8 mouse cellular contexts compared by ENCODE assay signal in genomic region chr8:121947047-121947752, GRCm38 (mm10). TPM values are rescaled to one million over a fixed set of nuclear protein-coding genes. Genes with fewer than 3 reads are reported as not detected.
DNase-seq lines count a peak whose midpoint lies in the region; ATAC-seq lines count a peak whose summit lies in the region.

No protein-coding gene starts in this region.

- H3K4me1 ChIP-seq in kidney, embryonic 16.5 days (ENCODE audit: insufficient read depth, low read length), result peaks cover 29% of the 10 kb centered on the region
- peaks cover 40% of the 10 kb centered on the region for H3K4me1 ChIP-seq in embryonic facial prominence, embryonic 10.5 days
- H3K4me1 ChIP-seq in hindbrain, embryonic 14.5 days (replicated peaks; ENCODE audit: control insufficient read depth, insufficient read depth, low read length), result peaks cover 24% of the 10 kb centered on the region
- H3K4me1 ChIP-seq in midbrain, embryonic 16.5 days (ENCODE audit: control insufficient read depth, insufficient read depth, low read length), result peaks cover 26% of the 10 kb centered on the region

- no peaks in the 10 kb centered on the region for H3K27me3 ChIP-seq in kidney, embryonic 16.5 days (ENCODE audit: insufficient read depth, low read length)
- H3K27me3 ChIP-seq in embryonic facial prominence, embryonic 10.5 days (replicated peaks; ENCODE audit: low read depth, poor library complexity, severe bottlenecking), result no peaks in the 10 kb centered on the region
- H3K27me3 ChIP-seq in hindbrain, embryonic 14.5 days (ENCODE audit: control insufficient read depth, insufficient read depth, low read length), result no peaks in the 10 kb centered on the region
- H3K27me3 ChIP-seq in midbrain, embryonic 16.5 days (ENCODE audit: control insufficient read depth, insufficient read depth, low read depth, low read length), result no peaks in the 10 kb centered on the region

- H3K4me2 ChIP-seq in kidney, embryonic 16.5 days (replicated peaks; ENCODE audit: low read depth, low read length), result peak overlapping the region; percentile 79
- H3K4me2 ChIP-seq in hindbrain, embryonic 14.5 days (replicated peaks), result peak overlapping the region; percentile 72
- H3K4me2 ChIP-seq in midbrain, embryonic 16.5 days (ENCODE audit: low read length), result peak overlapping the region; percentile 65

- H3K27ac ChIP-seq in kidney, embryonic 16.5 days (ENCODE audit: low read length), result peak overlapping the region; percentile 94
- peak overlapping the region; percentile 88 for H3K27ac ChIP-seq in embryonic facial prominence, embryonic 10.5 days (replicated peaks)
- H3K27ac ChIP-seq in hindbrain, embryonic 14.5 days, result peak overlapping the region; percentile 70
- H3K27ac ChIP-seq in midbrain, embryonic 16.5 days (ENCODE audit: low read length), result peak overlapping the region; percentile 50

- no peaks in the 10 kb centered on the region for H3K36me3 ChIP-seq in kidney, embryonic 16.5 days (ENCODE audit: insufficient read depth, low read length)
- no peaks in the 10 kb centered on the region for H3K36me3 ChIP-seq in embryonic facial prominence, embryonic 10.5 days (replicated peaks)
- no peaks in the 10 kb centered on the region for H3K36me3 ChIP-seq in hindbrain, embryonic 14.5 days (replicated peaks; ENCODE audit: control insufficient read depth, insufficient read depth)
- no peaks in the 10 kb centered on the region for H3K36me3 ChIP-seq in midbrain, embryonic 16.5 days (ENCODE audit: control insufficient read depth, insufficient read depth, low read length)

- no peaks in the 10 kb centered on the region for H3K9me3 ChIP-seq in kidney, embryonic 16.5 days (ENCODE audit: low read length)
- no peaks in the 10 kb centered on the region for H3K9me3 ChIP-seq in embryonic facial prominence, embryonic 10.5 days
- no peaks in the 10 kb centered on the region for H3K9me3 ChIP-seq in hindbrain, embryonic 14.5 days (ENCODE audit: control insufficient read depth, low read length)
- no peaks in the 10 kb centered on the region for H3K9me3 ChIP-seq in midbrain, embryonic 16.5 days (replicated peaks; ENCODE audit: control insufficient read depth, low read length, poor library complexity, severe bottlenecking)

- no peak for DNase-seq in kidney, postnatal 25 days
- DNase-seq in embryonic facial prominence, embryonic 10.5 days (ENCODE audit: low spot score), result no peak
- DNase-seq in hindbrain, embryonic 14.5 days (ENCODE audit: low spot score), result no peak
- no peak for DNase-seq in retina, postnatal 1 day
- no peak for DNase-seq in layer of hippocampus, adult 8-10 months (ENCODE audit: low spot score in 2 of 2)

- no peak for ATAC-seq in kidney, embryonic 16.5 days (ENCODE audit: low FRiP score, low TSS enrichment)
- no peak for ATAC-seq in hindbrain, embryonic 14.5 days (ENCODE audit: low FRiP score)
- no peak for ATAC-seq in midbrain, embryonic 16.5 days
- ATAC-seq in CD4-positive, CD25-positive, alpha-beta regulatory T cell, adult 4 months, result no peak

- peak overlapping the region; percentile 73 for H3K9ac ChIP-seq in kidney, embryonic 16.5 days (replicated peaks; ENCODE audit: low read length)
- H3K9ac ChIP-seq in hindbrain, embryonic 14.5 days, result peak overlapping the region; percentile 22; the same call in 1 of the 2 replicates
- H3K9ac ChIP-seq in midbrain, embryonic 16.5 days (ENCODE audit: low read depth, low read length), result no peak overlapping the region

- peak overlapping the region; percentile 45 for H3K4me3 ChIP-seq in kidney, embryonic 16.5 days (ENCODE audit: low read length)
- peak overlapping the region; percentile 54 for H3K4me3 ChIP-seq in embryonic facial prominence, embryonic 10.5 days
- peak overlapping the region; percentile 33; the same call in 1 of the 2 replicates for H3K4me3 ChIP-seq in hindbrain, embryonic 14.5 days (replicated peaks; ENCODE audit: low read length)
- peak overlapping the region; percentile 34 for H3K4me3 ChIP-seq in midbrain, embryonic 16.5 days (ENCODE audit: low read depth, low read length)

- WGBS in kidney, embryonic 16.5 days, result 32% methylated on average over 19 of the region's 19 CpGs
- WGBS in embryonic facial prominence, embryonic 10.5 days, result 27% methylated on average over 19 of the region's 19 CpGs
- WGBS in hindbrain, embryonic 14.5 days, result 27% methylated on average over 19 of the region's 19 CpGs
- 31% methylated on average over 17 of the region's 19 CpGs for WGBS in midbrain, embryonic 16.5 days

RNA-seq across cellular contexts. Expression of gene Banp, which starts 2.4 kb away (rescaled TPM):
- polyA plus RNA-seq in kidney, embryonic 16.5 days (2015; fragmentation: Nextera tagmentation; extraction: Ambion mirVana), result 50.7 TPM in 2 replicates
- polyA plus RNA-seq in embryonic facial prominence, embryonic 10.5 days (2016; fragmentation: Nextera tagmentation; extraction: Ambion mirVana), result 55.2 and 64.8 TPM in 2 replicates
- 37.8 and 50.5 TPM in 2 replicates for polyA plus RNA-seq in hindbrain, embryonic 14.5 days (2014; fragmentation: Nextera tagmentation; extraction: Ambion mirVana)
- polyA plus RNA-seq in midbrain, embryonic 16.5 days (2015; fragmentation: Nextera tagmentation; extraction: Ambion mirVana), result 54.7 and 55.7 TPM in 2 replicates
- 10 to 100 TPM; 34.5 to 47.5 TPM for polyA plus RNA-seq in CD4-positive, CD25-positive, alpha-beta regulatory T cell, adult 4 months (2017; shearing (Covaris generic))
- total RNA-seq in layer of hippocampus, adult 8-10 months (2022), result 10 to 100 TPM; 25.1 to 66.1 (median 45.2) TPM

RNA-seq across cellular contexts. Expression of gene Car5a, which starts 2.5 kb away (rescaled TPM):
- not detected in 2 replicates for polyA plus RNA-seq in kidney, embryonic 16.5 days (2015; fragmentation: Nextera tagmentation; extraction: Ambion mirVana)
- polyA plus RNA-seq in embryonic facial prominence, embryonic 10.5 days (2016; fragmentation: Nextera tagmentation; extraction: Ambion mirVana), result not detected in 2 replicates
- not detected in 2 replicates for polyA plus RNA-seq in hindbrain, embryonic 14.5 days (2014; fragmentation: Nextera tagmentation; extraction: Ambion mirVana)
- polyA plus RNA-seq in midbrain, embryonic 16.5 days (2015; fragmentation: Nextera tagmentation; extraction: Ambion mirVana), result 0.55 and 0.60 TPM in 2 replicates
- not detected for polyA plus RNA-seq in CD4-positive, CD25-positive, alpha-beta regulatory T cell, adult 4 months (2017; shearing (Covaris generic))
- under 1 TPM in 1 of 4 experiments, not detected in 3; 0.41 TPM for total RNA-seq in layer of hippocampus, adult 8-10 months (2022)

RNA-seq across cellular contexts. Expression of gene Slc7a5, which starts 39.7 kb away (rescaled TPM):
- polyA plus RNA-seq in kidney, embryonic 16.5 days (2015; fragmentation: Nextera tagmentation; extraction: Ambion mirVana), result 15.1 and 17.0 TPM in 2 replicates
- polyA plus RNA-seq in embryonic facial prominence, embryonic 10.5 days (2016; fragmentation: Nextera tagmentation; extraction: Ambion mirVana), result 18.7 and 21.0 TPM in 2 replicates
- polyA plus RNA-seq in hindbrain, embryonic 14.5 days (2014; fragmentation: Nextera tagmentation; extraction: Ambion mirVana), result 57.3 and 65.0 TPM in 2 replicates
- 48.9 and 50.8 TPM in 2 replicates for polyA plus RNA-seq in midbrain, embryonic 16.5 days (2015; fragmentation: Nextera tagmentation; extraction: Ambion mirVana)
- 1 to 10 TPM; 1.8 to 3.3 TPM for polyA plus RNA-seq in CD4-positive, CD25-positive, alpha-beta regulatory T cell, adult 4 months (2017; shearing (Covaris generic))
- 10 to 100 TPM; 52.0 to 66.6 (median 61.8) TPM for total RNA-seq in layer of hippocampus, adult 8-10 months (2022)
